Mouse (Mus musculus): ENCODE results near the gene Atp2b2. TPM values are rescaled to one million over a fixed set of nuclear protein-coding genes. Genes with fewer than 3 reads are reported as not detected.

Atp2b2 gene
- polyA plus RNA-seq, 1 experiment from 2014 or later, result 5.2 TPM

GRCm38 (mm10) chr6:113933261-113934151 lies 108.9 kb downstream of the Atp2b2 start:
- whole genome bisulfite sequencing, result 70% methylated on average over 14 of the region's 14 CpGs

GRCm38 (mm10) chr6:113929191-113929875 lies 113.1 kb downstream of the Atp2b2 start:
- Histone ChIP-seq H3K4me1 (ENCODE audit: control insufficient read depth, insufficient read depth, low read length) (no peaks in the 10 kb centered on the region), H3K36me3 (ENCODE audit: control insufficient read depth, insufficient read depth, low read length) (no peaks in the 10 kb centered on the region), H3K27ac (ENCODE audit: low read depth, low read length) (no peak overlapping the region), H3K4me3 (ENCODE audit: low read depth, low read length) (no peak overlapping the region), H3K27me3 (ENCODE audit: control insufficient read depth, insufficient read depth, low read length) (no peaks in the 10 kb centered on the region), H3K4me2 (ENCODE audit: low read depth) (no peak overlapping the region), H3K9me3 (ENCODE audit: control insufficient read depth, low read length) (no peaks in the 10 kb centered on the region), H3K9ac (ENCODE audit: low read length) (no peak overlapping the region)
- WGBS, result 84% methylated on average over 7 of the region's 8 CpGs
- no peak for DNase-seq (ENCODE audit: low spot score)
- ATAC-seq (ENCODE audit: insufficient read depth, low FRiP score, low TSS enrichment), result no peak

More at GRCm38 (mm10) chr6:113933261-113934151, 108.9 kb downstream of the Atp2b2 start:
- Histone ChIP-seq H3K27ac (ENCODE audit: low read depth, low read length) (no peak overlapping the region), H3K9ac (ENCODE audit: low read length) (no peak overlapping the region), H3K36me3 (ENCODE audit: control insufficient read depth, insufficient read depth, low read length) (no peaks in the 10 kb centered on the region), H3K4me2 (ENCODE audit: low read depth) (no peak overlapping the region), H3K4me3 (ENCODE audit: low read depth, low read length) (no peak overlapping the region), H3K27me3 (ENCODE audit: control insufficient read depth, insufficient read depth, low read length) (no peaks in the 10 kb centered on the region), H3K9me3 (ENCODE audit: control insufficient read depth, low read length) (no peaks in the 10 kb centered on the region), H3K4me1 (ENCODE audit: control insufficient read depth, insufficient read depth, low read length) (peaks cover 7% of the 10 kb centered on the region)
- ATAC-seq (ENCODE audit: insufficient read depth, low FRiP score, low TSS enrichment) (no peak), DNase-seq (ENCODE audit: low spot score) (no peak)

GRCm38 (mm10) chr6:113923249-113923648 lies 119.2 kb downstream of the Atp2b2 start:
- no peaks in the 10 kb centered on the region for H3K4me1 ChIP-seq (ENCODE audit: control insufficient read depth, insufficient read depth, low read length)
- H3K9ac ChIP-seq (ENCODE audit: low read length), result no peak overlapping the region
- H3K4me2 ChIP-seq (ENCODE audit: low read depth), result no peak overlapping the region
- DNase-seq (ENCODE audit: low spot score), result no peak
- H3K4me3 ChIP-seq (ENCODE audit: low read depth, low read length), result no peak overlapping the region
- no peak overlapping the region for H3K27ac ChIP-seq (ENCODE audit: low read depth, low read length)
- no peaks in the 10 kb centered on the region for H3K36me3 ChIP-seq (ENCODE audit: control insufficient read depth, insufficient read depth, low read length)
- H3K27me3 ChIP-seq (ENCODE audit: control insufficient read depth, insufficient read depth, low read length), result no peaks in the 10 kb centered on the region
- H3K9me3 ChIP-seq (ENCODE audit: control insufficient read depth, low read length), result no peaks in the 10 kb centered on the region
- ATAC-seq (ENCODE audit: insufficient read depth, low FRiP score, low TSS enrichment), result no peak
- WGBS, result 83% methylated on average over 4 of the region's 4 CpGs

GRCm38 (mm10) chr6:113920466-113920865 lies 121.9 kb downstream of the Atp2b2 start:
- H3K9me3 ChIP-seq (ENCODE audit: control insufficient read depth, low read length), result no peaks in the 10 kb centered on the region
- no peak overlapping the region for H3K4me2 ChIP-seq (ENCODE audit: low read depth)
- WGBS, result 65% methylated on average over 5 of the region's 5 CpGs
- DNase-seq (ENCODE audit: low spot score) (no peak), ATAC-seq (ENCODE audit: insufficient read depth, low FRiP score, low TSS enrichment) (no peak)
- H3K27ac ChIP-seq (ENCODE audit: low read depth, low read length), result no peak overlapping the region
- no peaks in the 10 kb centered on the region for H3K4me1 ChIP-seq (ENCODE audit: control insufficient read depth, insufficient read depth, low read length)
- H3K27me3 ChIP-seq (ENCODE audit: control insufficient read depth, insufficient read depth, low read length), result no peaks in the 10 kb centered on the region
- H3K9ac ChIP-seq (ENCODE audit: low read length), result no peak overlapping the region
- H3K36me3 ChIP-seq (ENCODE audit: control insufficient read depth, insufficient read depth, low read length), result no peaks in the 10 kb centered on the region
- no peak overlapping the region for H3K4me3 ChIP-seq (ENCODE audit: low read depth, low read length)

GRCm38 (mm10) chr6:113912753-113913152 lies 129.7 kb downstream of the Atp2b2 start:
- 77% methylated on average over 3 of the region's 3 CpGs for WGBS
- no peak for ATAC-seq (ENCODE audit: insufficient read depth, low FRiP score, low TSS enrichment)
- no peaks in the 10 kb centered on the region for H3K4me1 ChIP-seq (ENCODE audit: control insufficient read depth, insufficient read depth, low read length)

GRCm38 (mm10) chr6:113911094-113911493 lies 131.3 kb downstream of the Atp2b2 start:
- DNase-seq (ENCODE audit: low spot score), result no peak
- H3K27me3 ChIP-seq (ENCODE audit: control insufficient read depth, insufficient read depth, low read length), result no peaks in the 10 kb centered on the region
- H3K4me2 ChIP-seq (ENCODE audit: low read depth), result no peak overlapping the region

More at GRCm38 (mm10) chr6:113912753-113913152, 129.7 kb downstream of the Atp2b2 start:
- no peaks in the 10 kb centered on the region for H3K9me3 ChIP-seq (ENCODE audit: control insufficient read depth, low read length)
- H3K36me3 ChIP-seq (ENCODE audit: control insufficient read depth, insufficient read depth, low read length), result no peaks in the 10 kb centered on the region
- no peak overlapping the region for H3K4me3 ChIP-seq (ENCODE audit: low read depth, low read length)
- no peak for DNase-seq (ENCODE audit: low spot score)
- H3K4me2 ChIP-seq (ENCODE audit: low read depth), result no peak overlapping the region
- H3K9ac ChIP-seq (ENCODE audit: low read length), result no peak overlapping the region
- no peaks in the 10 kb centered on the region for H3K27me3 ChIP-seq (ENCODE audit: control insufficient read depth, insufficient read depth, low read length)
- no peak overlapping the region for H3K27ac ChIP-seq (ENCODE audit: low read depth, low read length)

GRCm38 (mm10) chr6:113910411-113911055 lies 131.9 kb downstream of the Atp2b2 start:
- Histone ChIP-seq H3K4me3 (ENCODE audit: low read depth, low read length) (no peak overlapping the region), H3K27ac (ENCODE audit: low read depth, low read length) (no peak overlapping the region), H3K9ac (ENCODE audit: low read length) (no peak overlapping the region), H3K36me3 (ENCODE audit: control insufficient read depth, insufficient read depth, low read length) (no peaks in the 10 kb centered on the region), H3K4me1 (ENCODE audit: control insufficient read depth, insufficient read depth, low read length) (no peaks in the 10 kb centered on the region), H3K9me3 (ENCODE audit: control insufficient read depth, low read length) (no peaks in the 10 kb centered on the region), H3K4me2 (ENCODE audit: low read depth) (no peak overlapping the region), H3K27me3 (ENCODE audit: control insufficient read depth, insufficient read depth, low read length) (no peaks in the 10 kb centered on the region)
- 90% methylated on average over 3 of the region's 3 CpGs for WGBS
- DNase-seq (ENCODE audit: low spot score) (no peak), ATAC-seq (ENCODE audit: insufficient read depth, low FRiP score, low TSS enrichment) (no peak)

More at GRCm38 (mm10) chr6:113911094-113911493, 131.3 kb downstream of the Atp2b2 start:
- no peaks in the 10 kb centered on the region for H3K4me1 ChIP-seq (ENCODE audit: control insufficient read depth, insufficient read depth, low read length)
- H3K36me3 ChIP-seq (ENCODE audit: control insufficient read depth, insufficient read depth, low read length), result no peaks in the 10 kb centered on the region
- H3K9me3 ChIP-seq (ENCODE audit: control insufficient read depth, low read length), result no peaks in the 10 kb centered on the region
- no peak overlapping the region for H3K27ac ChIP-seq (ENCODE audit: low read depth, low read length)
- WGBS, result 80% methylated on average over 16 of the region's 16 CpGs
- H3K9ac ChIP-seq (ENCODE audit: low read length), result no peak overlapping the region
- H3K4me3 ChIP-seq (ENCODE audit: low read depth, low read length), result no peak overlapping the region
- ATAC-seq (ENCODE audit: insufficient read depth, low FRiP score, low TSS enrichment), result no peak

- Histone ChIP-seq H3K9me3 (ENCODE audit: control insufficient read depth, low read length) (no peaks in the 10 kb centered on the region), H3K4me1 (ENCODE audit: control insufficient read depth, insufficient read depth, low read length) (no peaks in the 10 kb centered on the region), H3K4me3 (ENCODE audit: low read depth, low read length) (no peak overlapping the region), H3K36me3 (ENCODE audit: control insufficient read depth, insufficient read depth, low read length) (no peaks in the 10 kb centered on the region), H3K9ac (ENCODE audit: low read length) (no peak overlapping the region; the same call in 1 of the 2 replicates), H3K27ac (ENCODE audit: low read depth, low read length) (no peak overlapping the region), H3K4me2 (ENCODE audit: low read depth) (no peak overlapping the region), H3K27me3 (ENCODE audit: control insufficient read depth, insufficient read depth, low read length) (no peaks in the 10 kb centered on the region)
- 79% methylated on average over 5 of the region's 5 CpGs for WGBS
- no peak for DNase-seq (ENCODE audit: low spot score)
- ATAC-seq (ENCODE audit: insufficient read depth, low FRiP score, low TSS enrichment), result no peak
These were observed 132.6 kb downstream of the Atp2b2 start for GRCm38 (mm10) chr6:113909836-113910235.
